Mouse (Mus musculus) neural tube, embryonic 14.5 days (tissue): ENCODE results near the gene Kdelc2. TPM values are rescaled to one million over a fixed set of nuclear protein-coding genes. Genes with fewer than 3 reads are reported as not detected.

Experiments
- microRNA-seq: library from miRNA; unstranded; fragments of <30 nt; microRNA quantifications from one replicate; pipeline ENCODE4, GENCODE M21; 2016
- polyA plus RNA-seq: library from polyadenylated mRNA; unstranded; fragments of >200 nt; fragmentation: Nextera tagmentation; extraction: Ambion mirVana; gene quantifications from 2 replicates; pipeline ENCODE4 v1.2.1, GENCODE M21; 2014

Gene Kdelc2
- polyA plus RNA-seq, 1 experiment from 2014 or later = 3.8 TPM

Small RNA genes lying within 50 kb of the gene (microRNA-seq; reads per million reads assigned to microRNA genes)
- not detected for gene Mir130c

Other genes starting within 250 kb of the Kdelc2 start
- gene Ddx10, start 136.0 kb upstream of the Kdelc2 start, polyA plus RNA-seq = 25.2 and 29.2 TPM in 2 replicates
- gene Exph5, start 82.4 kb upstream of the Kdelc2 start, polyA plus RNA-seq = 0.18 and 0.50 TPM in 2 replicates
- 0.16 and 0.49 TPM in 2 replicates for gene 4930550C14Rik, start 18.3 kb downstream of the Kdelc2 start, polyA plus RNA-seq
- gene Atm, start 152.7 kb downstream of the Kdelc2 start, polyA plus RNA-seq = 11.9 and 14.1 TPM in 2 replicates
- gene Npat, start 153.0 kb downstream of the Kdelc2 start, polyA plus RNA-seq = 13.7 and 14.5 TPM in 2 replicates
- 178 and 193 TPM in 2 replicates for gene Acat1, start 226.4 kb downstream of the Kdelc2 start, polyA plus RNA-seq